Comparison of ENCODE assay signal across 9 mouse cellular contexts in the genomic region with DNA sequence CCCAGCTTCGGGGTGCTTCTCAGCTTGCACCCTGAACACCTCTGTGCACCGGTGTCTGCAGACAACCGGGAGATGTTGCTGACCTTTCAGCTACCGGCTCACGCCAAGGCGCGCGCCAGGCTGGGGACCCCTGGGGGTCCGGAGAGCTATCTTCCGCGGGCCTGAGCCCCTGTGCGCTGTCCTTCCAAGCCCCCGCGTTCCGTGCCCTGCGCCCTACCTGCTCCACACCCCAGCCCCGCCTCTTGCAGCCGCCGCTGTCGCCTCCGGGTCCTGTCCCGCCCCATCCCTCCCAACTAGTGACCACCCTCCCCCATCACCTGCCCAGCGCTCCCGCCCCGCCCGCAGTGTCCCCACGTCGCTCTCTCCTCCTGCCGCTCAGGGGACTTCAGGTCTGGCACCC. TPM values are rescaled to one million over a fixed set of nuclear protein-coding genes. Genes with fewer than 3 reads are reported as not detected.
DNase-seq lines count a peak whose midpoint lies in the region; ATAC-seq lines count a peak whose summit lies in the region.
"Had no signal": no experiment of that assay in that cellular context is flagged by ENCODE, and none has a peak within 500 bp of the region (broad histone marks: within the 10 kb centered on the region; RNA-seq: fewer than 3 reads in every experiment).

A gene (minus strand): TSS at position 237 of the 400 bp plus-strand sequence.

- no peak for ATAC-seq in heart, embryonic 11.5 days (replicated peaks; ENCODE audit: insufficient number of reproducible peaks, low FRiP score, low TSS enrichment)
- peak; percentile 62 for ATAC-seq in CD4-positive, CD25-positive, alpha-beta regulatory T cell, adult 4 months
- no peak for ATAC-seq in liver, embryonic 15.5 days (ENCODE audit: insufficient read depth)
- ATAC-seq in megakaryocyte-erythroid progenitor cell, adult 5-6 weeks (replicated peaks; ENCODE audit: low FRiP score, low TSS enrichment, poor library complexity, severe bottlenecking): no peak

- peak within 1 kb of the TSS; percentile 34 for H3K9ac ChIP-seq in heart, embryonic 11.5 days (ENCODE audit: low read depth, low read length)
- H3K9ac ChIP-seq in liver, embryonic 15.5 days: no peak within 1 kb of the TSS

- H3K27me3 ChIP-seq in heart, embryonic 11.5 days (ENCODE audit: control insufficient read depth, insufficient read depth, low read length): peaks cover 39% of the 10 kb centered on the region
- peaks cover 63% of the 10 kb centered on the region for H3K27me3 ChIP-seq in liver, embryonic 15.5 days

- H3K9me3 ChIP-seq in heart, embryonic 11.5 days (replicated peaks; ENCODE audit: control insufficient read depth, low read length): no peaks in the 10 kb centered on the region
- H3K9me3 ChIP-seq in liver, embryonic 15.5 days (replicated peaks): no peaks in the 10 kb centered on the region

- H3K27ac ChIP-seq in heart, embryonic 11.5 days (ENCODE audit: low read depth, low read length): no peak within 1 kb of the TSS
- H3K27ac ChIP-seq in liver, embryonic 15.5 days (replicated peaks): no peak within 1 kb of the TSS

- DNase-seq in heart, adult 9 months (ENCODE audit: low spot score in 2 of 2): no peak
- DNase-seq in gonadal fat pad, adult 2 months (ENCODE audit: low read depth): no peak
- no peak for DNase-seq in layer of hippocampus, postnatal 14 days (ENCODE audit: low spot score in 2 of 2)
- DNase-seq in retina, postnatal 1 day: no peak
- DNase-seq: B cell, adult 2 months had no signal

- H3K4me1 ChIP-seq in heart, embryonic 11.5 days (ENCODE audit: control insufficient read depth, insufficient read depth, low read length): peaks cover 3% of the 10 kb centered on the region; the same call in 1 of the 2 replicates
- peaks cover 14% of the 10 kb centered on the region for H3K4me1 ChIP-seq in liver, embryonic 15.5 days (replicated peaks)

- under 1% methylated on average over 28 of the region's 29 CpGs for WGBS in heart, embryonic 11.5 days (ENCODE audit: insufficient replicate concordance)
- WGBS in liver, embryonic 15.5 days (ENCODE audit: insufficient replicate concordance): under 1% methylated on average over 29 of the region's 29 CpGs

- peak within 1 kb of the TSS; percentile 45 for H3K4me3 ChIP-seq in heart, embryonic 11.5 days (ENCODE audit: low read depth, low read length)
- H3K4me3 ChIP-seq in liver, embryonic 15.5 days (replicated peaks): peak within 1 kb of the TSS; percentile 17; the same call in 1 of the 2 replicates

- peak within 1 kb of the TSS; percentile 90 for H3K4me2 ChIP-seq in heart, embryonic 11.5 days
- H3K4me2 ChIP-seq in liver, embryonic 15.5 days: peak within 1 kb of the TSS; percentile 49

- no peaks in the 10 kb centered on the region for H3K36me3 ChIP-seq in heart, embryonic 11.5 days (ENCODE audit: control insufficient read depth, insufficient read depth, low read length)
- H3K36me3 ChIP-seq in liver, embryonic 15.5 days (replicated peaks): no peaks in the 10 kb centered on the region

RNA-seq across cellular contexts. Expression of the gene that starts here (rescaled TPM):
- polyA plus RNA-seq in heart, embryonic 11.5 days (2014; fragmentation: Nextera tagmentation; extraction: Ambion mirVana): 0.87 and 1.5 TPM in 2 replicates
- 10 to 100 TPM; 68.5 to 95.2 TPM for polyA plus RNA-seq in CD4-positive, CD25-positive, alpha-beta regulatory T cell, adult 4 months (2017; shearing (Covaris generic))
- 9.5 and 11.1 TPM in 2 replicates for polyA plus RNA-seq in gonadal fat pad, adult 2 months (2012; rRNA removed)
- 0.12 TPM in 1 of 2 replicates, not detected in the other for polyA plus RNA-seq in liver, embryonic 15.5 days (2015; fragmentation: Nextera tagmentation; extraction: Ambion mirVana)
- 1 to 10 TPM in 1 of 2 experiments, under 1 TPM in 1; 0.60 to 1.2 TPM for total RNA-seq in layer of hippocampus, postnatal 14 days (2021)
- total RNA-seq in megakaryocyte-erythroid progenitor cell, adult 5-6 weeks (2014; fragmentation: Nextera tagmentation): 0.81 TPM in 1 of 2 replicates, not detected in the other
- not detected in 2 replicates for total RNA-seq in megakaryocyte-erythroid progenitor cell, adult 5-6 weeks (2017)
